Mouse (Mus musculus): ENCODE measurements around the gene Rxfp3.

DNA sequence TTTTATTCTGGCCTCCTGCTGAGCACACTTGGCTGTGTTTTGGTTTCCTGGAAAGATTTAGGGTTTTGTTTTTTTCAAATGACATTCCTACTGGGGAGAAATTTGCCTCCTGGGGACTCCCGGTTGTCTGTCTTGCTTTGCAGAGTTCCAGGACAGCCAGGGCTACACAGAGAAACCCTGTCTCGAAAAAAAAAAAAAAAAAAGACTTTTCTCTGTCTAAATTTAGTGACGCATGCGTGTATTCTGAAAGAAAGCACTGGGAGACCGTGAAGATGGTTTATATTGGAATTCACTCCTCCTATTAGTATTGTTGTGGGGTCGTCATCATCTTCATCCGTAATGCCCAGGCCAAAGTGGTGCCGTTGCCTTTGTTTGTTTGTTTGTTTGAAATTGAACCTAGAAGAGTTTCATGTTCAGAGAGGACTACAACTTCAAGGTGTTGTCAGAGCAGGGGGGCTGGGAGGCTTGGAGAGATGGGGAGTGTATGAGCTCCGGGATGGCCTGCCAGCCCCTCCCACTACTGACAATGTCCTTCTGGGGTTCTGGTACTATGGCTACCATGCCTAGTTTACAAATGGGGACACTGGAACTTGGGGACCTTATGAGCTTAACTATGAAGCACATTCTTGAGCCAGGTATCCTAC is 27.9 kb upstream of the Rxfp3 start:
- no peak for TF ChIP-seq GATA1 (IDR thresholded peaks at IDR 0.05; ENCODE audit: low read length)
- no peak for TF ChIP-seq TAL1 (IDR thresholded peaks at IDR 0.05; ENCODE audit: low read length)
